Mouse (Mus musculus) heart, embryonic 14.5 days (tissue): Measurements from ENCODE around the gene Gss. TPM values are rescaled to one million over a fixed set of nuclear protein-coding genes. Genes with fewer than 3 reads are reported as not detected.

Source experiments
- ATAC-seq: fragments of 200-750 bp; cut with Nextera tagmentation; 2 replicates; pipeline ENCODE4 v1.8.0; 2017; ENCODE audit warnings: low read depth, moderate TSS enrichment; ENCODE audit not compliant: insufficient number of reproducible peaks, insufficient read depth, low FRiP score
- H3K27ac ChIP-seq, 2 experiments: fragments of 200-500 bp in 1 of 2; fragments of 300-500 bp in 1 of 2; sonication (generic) in 1 of 2; replicated peaks in 1 of 2; 2 replicates each; pipeline ENCODE4 v1.5.1; 2012 to 2014; ENCODE audit warnings: low read depth in 2 of 2, low read length in 2 of 2, control low read depth in 1 of 2, mild to moderate bottlenecking in 1 of 2, mixed read lengths in 1 of 2; ENCODE audit not compliant: control insufficient read depth in 1 of 2, insufficient read depth in 1 of 2
- H3K27me3 ChIP-seq: fragments of 300-500 bp; sonication (generic); 2 replicates; pipeline ENCODE4 v1.6.1; 2014; ENCODE audit warnings: mild to moderate bottlenecking, low read length, control low read depth; ENCODE audit not compliant: control insufficient read depth, insufficient read depth
- H3K36me3 ChIP-seq: fragments of 300-500 bp; sonication (generic); 2 replicates; pipeline ENCODE4 v1.6.1; 2014; ENCODE audit warnings: mild to moderate bottlenecking, control low read depth, low read length, mixed read lengths; ENCODE audit not compliant: control insufficient read depth, insufficient read depth
- H3K4me1 ChIP-seq, 2 experiments: fragments of 200-500 bp in 1 of 2; fragments of 300-500 bp in 1 of 2; sonication (generic) in 1 of 2; 2 replicates each; pipeline ENCODE4 v1.6.1; 2012 to 2014; ENCODE audit warnings: low read length in 2 of 2, control low read depth in 1 of 2, mixed read lengths in 1 of 2; ENCODE audit not compliant: control insufficient read depth in 2 of 2, insufficient read depth in 2 of 2
- H3K4me2 ChIP-seq: fragments of 300-500 bp; sonication (generic); 2 replicates; pipeline ENCODE4 v1.6.1; 2014; ENCODE audit warnings: mild to moderate bottlenecking, low read length
- H3K4me3 ChIP-seq, 2 experiments: fragments of 200-500 bp in 1 of 2; fragments of 300-500 bp in 1 of 2; sonication (generic) in 1 of 2; 2 replicates each; pipeline ENCODE4 v1.5.1; 2012 to 2014; ENCODE audit warnings: low read length in 2 of 2, mild to moderate bottlenecking in 2 of 2, control low read depth in 1 of 2, low read depth in 1 of 2, moderate library complexity in 1 of 2; ENCODE audit not compliant: control insufficient read depth in 1 of 2, insufficient read depth in 1 of 2
- H3K9ac ChIP-seq: fragments of 300-500 bp; sonication (generic); 2 replicates; pipeline ENCODE4 v1.6.1; 2014; ENCODE audit warnings: mild to moderate bottlenecking, low read length
- H3K9me3 ChIP-seq: fragments of 300-500 bp; sonication (generic); 2 replicates; pipeline ENCODE4 v1.6.1; 2016; ENCODE audit warnings: low read length, control low read depth; ENCODE audit not compliant: control insufficient read depth
- WGBS: fragments of 180-500 bp; shearing (Covaris S2); extraction: QIAGEN DNeasy Blood & Tissue Kit; methylation state at CpG from one replicate; pipeline ENCODE4 v1.1.7; 2014; 5-methylcytosine and 5-hydroxymethylcytosine counted together
- polyA plus RNA-seq: library from polyadenylated mRNA; unstranded; fragments of >200 nt; fragmentation: Nextera tagmentation; extraction: Ambion mirVana; gene quantifications from 2 replicates; pipeline ENCODE4 v1.2.1, GENCODE M21; 2014

The Gss gene
- polyA plus RNA-seq, 1 experiment from 2014 or later = 22.2 TPM

DNA sequence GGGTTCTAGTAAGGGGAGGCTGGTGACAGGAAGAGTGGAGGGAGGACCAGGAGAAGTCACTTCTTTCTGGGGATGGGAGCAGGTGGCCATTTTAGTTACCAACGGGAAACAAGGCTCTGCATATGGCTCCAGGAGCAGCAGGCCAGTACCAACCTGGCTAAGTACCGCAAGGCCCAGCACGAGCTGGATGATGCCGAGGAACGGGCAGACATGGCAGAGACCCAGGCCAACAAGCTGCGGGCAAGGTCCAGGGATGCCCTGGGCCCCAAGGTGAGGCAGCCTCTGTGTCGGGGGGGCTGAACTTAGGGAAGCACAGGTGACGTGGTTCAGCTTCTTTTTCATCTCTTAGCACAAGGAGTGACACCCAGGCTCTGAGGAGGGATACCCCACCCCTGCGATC, 41.1 kb upstream of the Gss start:
- whole genome bisulfite sequencing = 87% methylated on average over 9 of the region's 9 CpGs
- no peaks in the 10 kb centered on the region for H3K9me3 ChIP-seq
- H3K9ac ChIP-seq = no peak overlapping the region
- H3K4me1 ChIP-seq = peaks cover 0 to 5% of the 10 kb centered on the region in 2 experiments; a peak in 1 of 4 replicates
- H3K36me3 ChIP-seq = peaks cover 100% of the 10 kb centered on the region
- H3K4me3 ChIP-seq = no peak overlapping the region
- ATAC-seq = no peak
- 0 out of 4 replicates have a peak overlapping the region, but pooled peaks of 1 of the 2 experiments have one; percentile 9 for H3K27ac ChIP-seq
- no peak overlapping the region for H3K4me2 ChIP-seq
- H3K27me3 ChIP-seq = peaks cover 14% of the 10 kb centered on the region; the same call in 1 of the 2 replicates

GRCm38 (mm10) chr2:155633121-155633520, 40.5 kb upstream of the Gss start:
- WGBS = 65% methylated on average over 19 of the region's 19 CpGs
- Histone ChIP-seq H3K27ac (no peak overlapping the region), H3K27me3 (peaks cover 16% of the 10 kb centered on the region; the same call in 1 of the 2 replicates), H3K9me3 (no peaks in the 10 kb centered on the region), H3K36me3 (peaks cover 100% of the 10 kb centered on the region), H3K4me3 (no peak overlapping the region), H3K9ac (no peak overlapping the region), H3K4me2 (no peak overlapping the region), H3K4me1 (peaks cover 0 to 5% of the 10 kb centered on the region in 2 experiments; a peak in 1 of 4 replicates)
- no peak for ATAC-seq

DNA sequence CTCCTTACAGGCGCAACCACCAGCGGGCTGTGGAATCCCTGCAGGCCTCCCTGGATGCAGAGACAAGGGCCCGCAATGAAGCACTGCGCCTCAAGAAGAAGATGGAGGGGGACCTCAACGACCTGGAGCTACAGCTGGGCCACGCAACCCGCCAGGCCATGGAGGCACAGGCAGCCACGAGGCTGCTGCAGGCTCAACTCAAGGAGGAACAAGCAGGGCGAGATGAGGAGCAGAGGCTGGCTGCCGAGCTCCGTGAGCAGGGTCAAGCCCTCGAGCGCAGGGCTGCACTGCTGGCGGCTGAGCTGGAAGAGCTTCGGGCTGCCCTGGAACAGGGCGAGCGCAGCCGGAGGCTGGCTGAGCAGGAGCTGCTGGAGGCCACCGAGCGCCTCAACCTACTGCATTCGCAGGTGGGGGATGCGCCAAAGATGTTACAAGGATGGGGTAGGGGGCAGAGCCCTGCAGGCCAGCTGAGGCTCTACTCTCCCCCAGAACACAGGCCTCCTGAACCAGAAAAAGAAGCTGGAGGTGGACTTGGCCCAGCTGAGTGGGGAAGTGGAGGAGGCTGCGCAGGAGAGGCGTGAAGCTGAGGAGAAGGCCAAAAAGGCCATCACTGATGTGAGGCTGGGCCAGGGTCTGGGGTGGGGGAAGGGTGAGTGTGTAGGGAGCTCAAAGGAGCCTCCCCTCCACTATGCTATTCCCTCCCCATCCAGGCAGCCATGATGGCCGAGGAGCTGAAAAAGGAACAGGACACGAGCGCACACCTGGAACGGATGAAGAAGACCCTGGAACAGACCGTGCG, 39.7 kb upstream of the Gss start:
- Histone ChIP-seq H3K9ac (no peak overlapping the region), H3K36me3 (peaks cover 100% of the 10 kb centered on the region), H3K27ac (no peak overlapping the region), H3K27me3 (peaks cover 16% of the 10 kb centered on the region; the same call in 1 of the 2 replicates), H3K9me3 (no peaks in the 10 kb centered on the region), H3K4me1 (peaks cover 0 to 5% of the 10 kb centered on the region in 2 experiments; a peak in 1 of 4 replicates), H3K4me3 (no peak overlapping the region), H3K4me2 (no peak overlapping the region)
- 77% methylated on average over 30 of the region's 30 CpGs for WGBS
- ATAC-seq = no peak

GRCm38 (mm10) chr2:155630590-155631416, 38.2 kb upstream of the Gss start:
- WGBS = 36% methylated on average over 43 of the region's 43 CpGs
- peaks cover 0 to 5% of the 10 kb centered on the region in 2 experiments; a peak in 1 of 4 replicates for H3K4me1 ChIP-seq
- H3K36me3 ChIP-seq = peaks cover 100% of the 10 kb centered on the region

DNA sequence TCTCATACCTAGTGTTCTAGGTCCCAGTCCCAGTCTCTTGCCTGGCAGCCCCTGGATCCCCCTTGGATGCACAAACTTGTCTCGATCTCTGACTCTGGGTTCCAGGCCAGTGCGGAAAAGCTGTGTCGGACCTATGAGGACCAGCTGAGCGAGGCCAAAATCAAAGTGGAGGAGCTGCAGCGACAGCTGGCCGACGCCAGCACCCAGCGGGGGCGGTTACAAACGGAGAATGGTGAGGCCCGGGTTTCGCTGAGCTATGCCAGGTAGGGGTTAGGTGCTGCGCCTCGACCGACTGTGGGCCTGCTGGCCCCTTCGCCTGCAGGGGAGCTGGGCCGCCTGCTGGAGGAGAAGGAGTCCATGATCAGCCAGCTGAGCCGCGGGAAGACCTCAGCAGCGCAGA, 37.5 kb upstream of the Gss start:
- H3K4me2 ChIP-seq = no peak overlapping the region
- H3K27me3 ChIP-seq = peaks cover 16% of the 10 kb centered on the region; the same call in 1 of the 2 replicates
- H3K4me3 ChIP-seq = no peak overlapping the region
- H3K4me1 ChIP-seq = peaks cover 0 to 5% of the 10 kb centered on the region in 2 experiments; a peak in 1 of 4 replicates
- H3K36me3 ChIP-seq = peaks cover 100% of the 10 kb centered on the region
- no peaks in the 10 kb centered on the region for H3K9me3 ChIP-seq
- ATAC-seq = no peak
- no peak overlapping the region for H3K9ac ChIP-seq
- no peak overlapping the region for H3K27ac ChIP-seq
- 59% methylated on average over 20 of the region's 20 CpGs for WGBS

More at GRCm38 (mm10) chr2:155630590-155631416, 38.2 kb upstream of the Gss start:
- no peaks in the 10 kb centered on the region for H3K9me3 ChIP-seq
- 0 out of 4 replicates have a peak overlapping the region, but pooled peaks of 1 of the 2 experiments have one; percentile 5 for H3K27ac ChIP-seq
- H3K27me3 ChIP-seq = peaks cover 16% of the 10 kb centered on the region; the same call in 1 of the 2 replicates
- no peak for ATAC-seq
- H3K4me2 ChIP-seq = no peak overlapping the region
- peak overlapping the region; percentile 34; the same call in 1 of the 2 replicates for H3K9ac ChIP-seq
- H3K4me3 ChIP-seq = no peak overlapping the region

- Histone ChIP-seq H3K9ac (peak overlapping the region; percentile 34; the same call in 1 of the 2 replicates), H3K4me2 (peak overlapping the region; percentile 34), H3K27ac (no peak overlapping the region), H3K36me3 (peaks cover 100% of the 10 kb centered on the region), H3K4me1 (peaks cover 0 to 5% of the 10 kb centered on the region in 2 experiments; a peak in 1 of 4 replicates), H3K9me3 (no peaks in the 10 kb centered on the region), H3K27me3 (peaks cover 16% of the 10 kb centered on the region; the same call in 1 of the 2 replicates), H3K4me3 (no peak overlapping the region)
- 24% methylated on average over 35 of the region's 35 CpGs for WGBS
- ATAC-seq = no peak
Observed at GRCm38 (mm10) chr2:155629231-155629661, 36.6 kb upstream of the Gss start.

GRCm38 (mm10) chr2:155628519-155628918, 35.9 kb upstream of the Gss start:
- Histone ChIP-seq H3K9ac (no peak overlapping the region), H3K36me3 (peaks cover 100% of the 10 kb centered on the region), H3K4me1 (peaks cover 0 to 5% of the 10 kb centered on the region in 2 experiments; a peak in 1 of 4 replicates), H3K4me2 (no peak overlapping the region), H3K27me3 (peaks cover 16% of the 10 kb centered on the region; the same call in 1 of the 2 replicates), H3K27ac (no peak overlapping the region), H3K9me3 (no peaks in the 10 kb centered on the region), H3K4me3 (no peak overlapping the region)
- WGBS = 80% methylated on average over 13 of the region's 13 CpGs
- no peak for ATAC-seq
